Mouse (Mus musculus): Measurements from ENCODE around the gene Eva1b.

Eva1b gene

DNA sequence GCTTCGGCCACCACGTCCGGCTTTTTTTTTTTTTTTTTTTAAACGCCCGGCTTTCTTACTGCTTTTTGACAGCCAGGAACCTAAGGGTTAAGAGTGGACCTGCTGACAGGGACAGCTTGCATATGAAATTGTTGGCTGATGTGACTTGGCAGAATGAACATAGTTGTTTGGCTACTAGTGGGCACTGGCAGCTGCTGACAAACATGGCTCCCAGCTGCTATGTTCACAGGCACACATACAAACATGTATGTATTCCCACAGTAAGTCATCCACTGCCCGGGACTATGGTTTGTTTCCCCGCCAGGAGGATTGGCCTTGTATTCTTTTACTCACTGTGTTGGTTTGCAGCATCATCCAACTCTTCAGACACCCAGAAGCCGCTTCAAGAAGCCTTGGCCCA, 30.4 kb upstream of the Eva1b start:
- in situ Hi-C loops (cut with MboI; ENCODE audit: low pct_unique_long_range_greater_than_20kb in 1 of 2, low sequenced_read_pairs in 2 of 2, unreplicated experiment in 1 of 2), result no loop called here

DNA sequence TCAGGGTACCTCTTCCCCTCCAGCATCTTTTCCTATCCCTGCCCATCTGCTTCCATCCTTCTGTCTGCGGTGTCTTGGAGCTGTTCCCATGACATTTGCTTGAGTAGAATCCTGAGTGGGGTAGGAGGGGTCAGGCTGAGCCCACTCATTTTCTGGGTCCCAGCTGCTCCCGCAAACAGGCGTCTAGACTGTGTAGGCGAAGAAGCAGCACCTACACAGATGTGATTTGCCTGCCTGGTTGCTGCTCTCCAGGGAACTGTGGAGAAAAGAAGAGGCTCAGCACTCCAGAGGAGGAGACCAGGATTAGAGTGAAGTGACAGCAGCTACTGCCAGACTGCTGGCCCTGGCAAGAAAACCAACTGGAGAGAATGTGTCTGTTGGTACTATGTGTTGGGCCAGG, 28.9 kb upstream of the Eva1b start:
- in situ Hi-C loops (cut with MboI; ENCODE audit: low pct_unique_long_range_greater_than_20kb in 1 of 2, low sequenced_read_pairs in 2 of 2, unreplicated experiment in 1 of 2), result no loop called here

DNA sequence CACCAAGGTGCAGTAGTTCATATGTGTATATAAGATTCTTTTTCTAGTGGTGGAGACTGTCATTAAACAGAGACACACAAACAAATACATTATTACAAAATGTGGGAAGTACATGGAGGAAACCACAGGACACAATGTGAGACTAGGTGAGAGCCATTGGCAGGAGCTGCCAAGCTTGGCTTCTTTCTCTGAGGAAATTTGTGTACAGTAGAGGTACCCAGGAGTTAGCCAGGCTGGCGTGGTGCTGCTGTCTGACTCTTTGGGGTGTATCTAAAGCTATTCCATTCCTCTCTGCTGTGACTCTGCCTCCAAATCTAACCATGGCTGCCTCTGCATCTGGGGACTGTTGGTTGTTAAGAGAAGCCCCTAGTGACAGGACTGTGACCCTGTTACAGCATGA, 28.5 kb upstream of the Eva1b start:
- in situ Hi-C loops (cut with MboI; ENCODE audit: low pct_unique_long_range_greater_than_20kb in 1 of 2, low sequenced_read_pairs in 2 of 2, unreplicated experiment in 1 of 2), result no loop called here

DNA sequence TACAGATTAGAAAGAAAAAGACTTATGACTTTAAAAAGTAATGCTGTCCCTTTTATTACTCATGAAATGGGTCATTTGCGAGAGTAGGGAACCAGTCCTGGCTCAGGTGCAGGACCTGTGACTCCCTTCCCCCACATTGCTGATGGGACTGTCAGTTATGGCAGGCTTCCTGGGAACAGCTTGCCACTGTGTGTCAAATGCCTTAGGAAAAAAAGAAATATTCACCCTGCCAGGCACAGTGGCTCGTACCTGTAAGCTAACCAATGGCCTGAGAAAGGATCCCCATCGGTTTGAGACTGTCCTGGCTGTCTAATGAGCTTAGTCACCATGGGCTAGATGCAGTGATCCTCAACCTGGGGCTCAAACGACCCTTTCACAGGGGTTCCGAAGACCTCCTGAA, 27.5 kb upstream of the Eva1b start:
- in situ Hi-C loops (cut with MboI; ENCODE audit: low pct_unique_long_range_greater_than_20kb in 1 of 2, low sequenced_read_pairs in 2 of 2, unreplicated experiment in 1 of 2), result no loop called here

DNA sequence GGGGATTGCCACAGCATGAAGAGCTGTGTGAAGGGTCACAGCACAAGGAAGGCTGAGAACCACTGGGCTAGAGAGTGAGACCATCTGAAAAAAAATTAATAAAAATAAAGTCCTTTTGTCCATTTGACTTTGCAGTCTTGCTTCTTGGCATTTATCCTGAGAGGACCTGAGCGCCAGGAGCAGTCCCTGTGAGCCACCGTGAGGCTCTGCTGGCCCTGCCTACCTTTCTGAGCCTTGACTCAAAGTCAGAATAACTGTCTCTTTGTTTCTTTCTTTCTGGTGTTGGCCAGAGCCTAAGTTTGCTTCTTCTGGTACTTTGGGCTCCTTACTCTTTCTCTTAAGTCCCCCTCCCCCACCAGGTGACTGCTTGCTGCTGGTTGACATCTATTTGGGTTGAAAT, 27.0 kb upstream of the Eva1b start:
- in situ Hi-C loops (cut with MboI; ENCODE audit: low pct_unique_long_range_greater_than_20kb in 1 of 2, low sequenced_read_pairs in 2 of 2, unreplicated experiment in 1 of 2), result no loop called here

DNA sequence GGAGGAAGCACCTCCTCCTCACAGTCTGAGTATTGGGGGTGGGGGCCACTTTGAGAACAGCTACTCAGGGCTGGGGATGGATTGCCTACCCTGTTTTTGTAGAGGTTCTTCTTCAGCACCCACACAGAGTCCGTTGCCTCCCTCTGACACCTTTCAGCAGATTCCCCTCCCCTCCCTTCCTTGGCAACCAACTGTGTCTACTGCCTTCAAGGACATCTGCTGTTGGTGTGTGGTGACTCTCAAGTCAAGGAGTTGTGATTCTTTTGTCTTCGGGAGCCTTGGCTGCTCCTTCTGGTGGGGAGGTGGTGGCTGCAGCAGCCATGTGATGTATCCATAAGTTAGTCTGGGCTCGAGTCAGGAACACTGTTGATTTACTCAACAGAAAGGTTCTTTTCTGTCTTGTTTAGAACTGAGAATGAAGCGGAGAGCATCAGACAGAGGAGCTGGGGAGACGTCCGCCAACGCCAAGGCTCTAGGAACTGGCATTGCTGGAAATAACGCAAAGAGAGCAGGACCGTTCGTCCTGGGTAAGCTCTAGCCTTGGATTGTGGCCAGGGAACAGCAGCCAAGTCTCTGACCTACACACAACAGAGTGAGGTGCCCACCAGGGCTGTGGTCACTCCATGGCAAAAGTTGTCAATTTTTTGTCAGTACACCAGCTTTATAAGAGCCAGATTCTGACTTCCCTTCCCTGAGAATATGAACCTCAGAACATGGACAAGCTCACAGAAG, 24.1 kb upstream of the Eva1b start:
- in situ Hi-C loops (cut with MboI; ENCODE audit: low pct_unique_long_range_greater_than_20kb in 1 of 2, low sequenced_read_pairs in 2 of 2, unreplicated experiment in 1 of 2), result no loop called here

DNA sequence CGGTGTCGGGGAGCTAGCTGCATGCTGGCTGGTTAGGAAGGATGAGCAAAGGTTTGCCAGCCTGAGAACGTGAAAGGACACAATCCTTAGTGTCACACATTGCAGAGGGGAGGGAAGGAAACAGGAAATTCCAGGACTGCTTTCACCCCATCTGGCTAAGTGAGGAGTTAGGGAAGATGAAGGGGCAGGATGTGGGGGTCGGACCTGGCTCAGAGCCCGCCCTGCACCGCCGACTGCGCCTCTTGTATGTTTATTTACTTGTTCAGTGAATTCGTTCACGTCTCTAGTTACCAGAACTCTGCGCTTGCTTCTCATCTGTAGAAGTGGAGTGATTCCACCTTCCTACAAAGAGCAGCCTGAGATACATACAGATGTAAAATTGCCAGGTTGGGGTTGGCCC, 17.0 kb upstream of the Eva1b start:
- in situ Hi-C loops (cut with MboI; ENCODE audit: low pct_unique_long_range_greater_than_20kb in 1 of 2, low sequenced_read_pairs in 2 of 2, unreplicated experiment in 1 of 2), result no loop called here

DNA sequence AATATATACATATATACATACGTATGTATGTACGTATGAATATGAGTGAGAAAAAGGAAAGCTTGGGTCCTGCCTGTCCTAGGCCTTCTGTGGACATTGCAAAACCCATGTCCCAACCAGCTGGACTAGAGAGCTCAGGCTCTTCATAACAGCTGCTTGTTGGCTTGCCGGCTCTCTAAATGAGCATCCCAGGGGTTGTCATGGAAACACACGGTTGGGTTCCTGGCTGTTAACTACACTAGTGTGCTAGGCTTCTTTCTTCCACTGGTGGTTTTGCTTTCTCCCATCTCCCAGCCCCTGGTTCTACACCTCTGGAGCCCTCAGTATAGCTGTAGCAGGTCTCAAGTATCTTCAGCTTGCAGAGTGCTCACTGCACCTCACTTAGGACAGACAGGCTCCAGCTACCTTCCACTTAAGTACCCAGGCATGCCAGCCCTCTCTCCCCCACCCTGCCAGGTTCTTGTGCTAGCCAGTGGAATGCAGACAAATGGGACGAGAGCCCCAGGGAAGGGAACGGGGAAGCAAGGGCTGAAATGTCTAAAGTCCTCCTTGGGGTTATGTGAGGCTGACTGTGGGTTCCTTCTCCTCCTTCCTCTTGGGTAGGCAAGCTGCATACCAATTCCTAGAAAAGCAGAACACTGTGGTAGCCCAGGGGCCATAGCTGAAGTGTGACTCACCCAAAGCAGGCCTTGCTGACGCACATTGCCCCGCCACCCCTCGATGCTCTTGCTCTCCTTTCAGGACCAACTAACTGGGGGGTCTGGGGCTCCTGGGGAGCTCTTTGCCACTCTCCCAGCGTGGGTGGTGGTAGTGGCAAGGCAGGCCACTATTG, 16.0 kb upstream of the Eva1b start:
- in situ Hi-C loops (cut with MboI; ENCODE audit: low pct_unique_long_range_greater_than_20kb in 1 of 2, low sequenced_read_pairs in 2 of 2, unreplicated experiment in 1 of 2), result no loop called here

DNA sequence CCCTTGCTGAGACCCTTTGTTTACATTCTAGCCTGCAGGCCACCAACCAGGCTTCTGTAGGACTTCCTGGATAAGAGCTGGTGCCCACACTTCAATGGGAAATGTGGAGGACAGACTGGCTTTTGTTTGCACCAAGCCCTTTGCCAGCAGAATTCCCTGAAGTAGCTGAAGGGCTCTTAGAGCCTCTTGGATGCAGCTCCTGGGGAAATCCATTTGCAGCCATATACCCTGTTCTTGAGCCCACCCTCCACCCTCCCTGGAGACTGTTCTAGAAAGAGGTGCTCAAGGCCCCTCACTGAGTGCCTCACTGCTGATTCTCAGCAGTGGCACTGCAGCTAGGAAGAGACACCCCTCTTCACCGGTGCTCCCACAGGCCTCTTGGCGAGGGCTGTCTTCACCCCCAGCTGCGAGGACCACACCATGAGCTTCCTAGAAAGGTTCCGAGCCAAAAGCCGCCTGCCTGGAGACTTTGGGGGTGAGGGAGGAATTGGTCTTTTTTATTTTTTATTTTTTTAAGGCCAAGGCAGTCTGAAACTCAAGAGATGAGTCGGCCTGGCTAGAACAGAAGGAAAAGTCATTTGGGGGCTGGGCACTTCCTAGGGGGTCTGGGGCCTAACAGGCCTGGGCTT, 14.8 kb upstream of the Eva1b start:
- in situ Hi-C loops (cut with MboI; ENCODE audit: low pct_unique_long_range_greater_than_20kb in 1 of 2, low sequenced_read_pairs in 2 of 2, unreplicated experiment in 1 of 2), result no loop called here

DNA sequence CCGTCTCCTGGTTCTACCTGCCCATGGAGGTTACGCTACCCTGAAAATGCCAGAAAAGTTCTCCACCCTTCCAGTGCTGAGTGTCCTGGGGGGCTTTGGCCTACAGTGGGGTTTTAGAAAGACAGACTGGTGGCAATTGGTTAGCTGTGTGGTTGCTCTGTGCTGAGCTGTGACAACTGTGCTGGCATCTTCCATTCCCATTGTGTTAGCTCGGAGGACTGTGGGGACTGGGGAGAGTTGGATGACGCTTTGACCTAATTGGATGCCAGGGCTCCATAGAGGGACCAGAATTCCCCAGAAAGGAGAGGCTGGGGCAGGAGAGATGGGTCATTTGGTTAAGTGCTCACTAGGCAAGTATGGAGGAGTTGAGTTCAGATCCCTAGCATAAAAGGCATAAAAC, 13.3 kb upstream of the Eva1b start:
- in situ Hi-C loops (cut with MboI; ENCODE audit: low pct_unique_long_range_greater_than_20kb in 1 of 2, low sequenced_read_pairs in 2 of 2, unreplicated experiment in 1 of 2), result no loop called here

DNA sequence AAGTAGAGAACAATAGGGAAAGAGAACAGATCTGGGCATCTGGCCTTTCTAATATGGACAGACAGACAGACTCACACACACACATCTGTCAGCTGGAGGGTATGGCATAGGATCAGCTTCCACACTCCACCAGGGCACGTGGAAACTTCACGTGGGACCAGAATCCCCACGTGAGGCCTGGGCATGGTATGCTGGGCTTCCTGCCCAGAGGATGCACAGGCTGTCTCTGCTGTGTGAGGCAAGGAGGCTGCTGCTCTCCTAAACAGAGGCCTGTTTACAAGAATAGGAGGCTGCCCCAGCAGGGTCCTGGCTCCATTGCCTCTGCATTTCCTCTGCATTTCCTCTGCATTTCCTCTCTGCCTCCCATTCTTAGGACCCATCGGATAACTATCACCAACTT, 12.9 kb upstream of the Eva1b start:
- in situ Hi-C loops (cut with MboI; ENCODE audit: low pct_unique_long_range_greater_than_20kb in 1 of 2, low sequenced_read_pairs in 2 of 2, unreplicated experiment in 1 of 2), result no loop called here

DNA sequence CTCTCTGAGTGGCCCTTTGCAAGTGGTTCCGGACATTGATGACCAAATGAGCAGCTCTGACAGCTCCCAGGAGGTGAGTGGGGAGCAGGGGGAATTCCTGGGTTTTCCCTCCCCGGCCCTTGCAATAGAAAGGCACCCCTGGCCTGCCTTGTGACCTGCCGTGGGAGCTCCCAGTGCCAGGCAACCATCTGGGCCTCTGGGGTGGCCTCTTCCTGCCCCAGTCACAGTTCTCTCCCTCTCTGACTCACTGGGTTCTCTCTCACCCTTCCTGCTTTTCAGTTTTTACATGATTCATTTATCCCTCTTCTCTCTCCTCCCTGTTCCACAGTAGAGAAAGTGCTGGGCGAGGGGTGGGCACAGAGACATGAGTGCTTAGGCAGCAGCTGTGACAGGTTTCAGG, 9.8 kb upstream of the Eva1b start:
- in situ Hi-C loops (cut with MboI; ENCODE audit: low pct_unique_long_range_greater_than_20kb in 1 of 2, low sequenced_read_pairs in 2 of 2, unreplicated experiment in 1 of 2), result no loop called here

DNA sequence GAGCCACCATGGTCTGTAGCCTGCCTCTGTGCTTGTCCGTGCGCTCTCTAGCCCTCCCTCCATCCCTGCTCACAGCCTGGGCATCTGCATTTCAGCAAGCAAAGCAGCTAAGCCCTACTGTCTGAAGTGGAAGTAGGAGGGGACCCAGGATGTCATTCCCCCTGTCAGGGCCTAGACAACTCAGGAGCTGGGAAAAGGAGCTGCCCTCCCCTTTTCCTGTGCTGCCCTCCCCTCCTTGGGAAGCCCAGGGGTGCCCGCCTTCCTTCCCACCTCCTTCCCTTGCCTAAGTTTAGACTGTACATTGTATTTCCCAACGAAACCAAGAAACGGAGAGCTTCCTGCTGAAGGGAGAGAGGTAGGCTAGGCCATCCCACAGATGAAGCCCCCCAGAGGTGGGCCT, 6.5 kb upstream of the Eva1b start:
- in situ Hi-C loops (cut with MboI; ENCODE audit: low pct_unique_long_range_greater_than_20kb in 1 of 2, low sequenced_read_pairs in 2 of 2, unreplicated experiment in 1 of 2), result no loop called here

DNA sequence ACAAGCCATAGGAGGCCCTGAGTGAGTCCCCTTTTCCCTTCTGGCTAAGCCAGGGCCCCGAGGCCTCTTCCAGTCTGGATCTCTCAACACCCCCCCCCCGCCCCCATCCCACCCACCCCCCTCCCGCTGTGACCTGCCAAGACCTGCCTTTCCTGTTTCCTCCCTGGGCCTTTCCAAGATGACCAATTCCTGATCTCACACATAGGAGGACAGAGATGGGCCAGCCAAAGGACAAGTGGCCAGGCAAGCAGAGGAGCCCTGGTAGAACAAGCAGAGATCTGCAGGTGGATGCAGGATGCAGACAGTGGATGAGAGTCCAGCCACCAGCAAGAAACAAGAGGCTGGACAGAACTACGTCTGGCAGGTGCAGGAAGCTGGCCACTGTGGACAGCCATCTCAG, 2.1 kb upstream of the Eva1b start:
- in situ Hi-C loops (cut with MboI; ENCODE audit: low pct_unique_long_range_greater_than_20kb in 1 of 2, low sequenced_read_pairs in 2 of 2, unreplicated experiment in 1 of 2), result no loop called here

DNA sequence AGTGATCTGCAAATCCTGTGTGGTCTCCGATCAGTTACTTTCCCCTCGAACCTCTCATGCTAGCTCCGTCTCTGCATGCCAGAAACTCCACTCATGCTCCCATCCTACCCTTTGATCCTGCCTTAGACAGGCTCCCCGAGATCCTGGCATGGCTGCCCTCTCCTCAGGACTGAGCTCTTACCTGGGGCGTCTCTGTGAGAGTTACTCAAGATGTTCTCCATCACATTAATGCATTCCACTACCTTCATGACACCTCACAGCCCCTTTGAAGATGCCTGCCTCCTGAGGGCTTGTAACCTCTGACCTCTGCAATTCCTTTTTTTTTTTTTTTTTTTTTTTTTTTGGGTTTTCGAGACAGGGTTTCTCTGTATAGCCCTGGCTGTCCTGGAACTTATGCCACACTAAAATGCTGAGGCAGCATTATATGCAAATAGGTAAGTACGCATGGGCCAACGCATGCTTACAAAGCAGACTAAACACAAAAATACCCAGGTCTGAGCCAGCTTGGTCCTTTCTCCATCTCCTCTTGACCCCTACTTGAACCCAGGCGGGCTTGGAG, 491 bp upstream of the Eva1b start:
- in situ Hi-C loops (cut with MboI; ENCODE audit: low pct_unique_long_range_greater_than_20kb in 1 of 2, low sequenced_read_pairs in 2 of 2, unreplicated experiment in 1 of 2), result no loop called here

DNA sequence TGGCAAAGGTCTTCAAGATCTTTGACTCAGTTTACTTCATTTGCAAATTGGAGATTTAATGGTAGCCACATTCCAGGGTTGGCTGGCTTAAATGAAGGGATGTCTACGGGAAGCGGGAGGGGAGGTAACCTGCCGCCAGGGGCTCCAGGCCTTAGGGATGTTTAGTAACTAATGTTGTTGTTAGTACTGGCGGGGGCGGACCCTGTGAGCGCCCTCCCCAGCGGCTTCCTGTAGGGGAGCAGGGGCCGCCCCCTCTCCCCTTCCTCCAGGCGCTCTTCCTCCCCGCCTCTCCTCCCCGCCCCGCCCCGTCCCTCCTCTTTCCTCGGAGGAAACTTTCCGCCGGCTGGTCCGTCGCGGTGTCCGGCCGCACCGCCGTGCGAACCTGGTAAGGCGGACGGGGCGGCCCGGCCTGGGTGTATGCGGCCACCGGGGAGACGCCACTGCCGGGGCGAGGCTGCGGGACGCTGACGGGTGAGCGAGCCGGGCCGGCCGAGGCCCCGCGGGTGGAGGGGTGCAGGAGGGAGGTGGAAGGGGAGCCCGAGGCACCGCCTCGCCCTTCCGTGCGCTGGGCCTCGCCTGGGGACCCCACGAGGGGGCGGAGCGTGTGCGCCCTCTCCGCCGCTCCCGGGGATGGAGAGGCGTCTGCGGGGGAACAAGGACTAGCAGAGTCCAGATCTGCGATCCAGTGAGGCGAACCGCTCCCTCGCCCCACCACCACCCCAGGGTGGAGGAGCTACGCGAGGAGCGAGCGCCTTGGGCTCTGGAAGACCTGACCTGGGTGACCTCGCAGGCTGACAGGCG, 817 bp downstream of the Eva1b start:
- in situ Hi-C loops (cut with MboI; ENCODE audit: low pct_unique_long_range_greater_than_20kb in 1 of 2, low sequenced_read_pairs in 2 of 2, unreplicated experiment in 1 of 2), result no loop called here

DNA sequence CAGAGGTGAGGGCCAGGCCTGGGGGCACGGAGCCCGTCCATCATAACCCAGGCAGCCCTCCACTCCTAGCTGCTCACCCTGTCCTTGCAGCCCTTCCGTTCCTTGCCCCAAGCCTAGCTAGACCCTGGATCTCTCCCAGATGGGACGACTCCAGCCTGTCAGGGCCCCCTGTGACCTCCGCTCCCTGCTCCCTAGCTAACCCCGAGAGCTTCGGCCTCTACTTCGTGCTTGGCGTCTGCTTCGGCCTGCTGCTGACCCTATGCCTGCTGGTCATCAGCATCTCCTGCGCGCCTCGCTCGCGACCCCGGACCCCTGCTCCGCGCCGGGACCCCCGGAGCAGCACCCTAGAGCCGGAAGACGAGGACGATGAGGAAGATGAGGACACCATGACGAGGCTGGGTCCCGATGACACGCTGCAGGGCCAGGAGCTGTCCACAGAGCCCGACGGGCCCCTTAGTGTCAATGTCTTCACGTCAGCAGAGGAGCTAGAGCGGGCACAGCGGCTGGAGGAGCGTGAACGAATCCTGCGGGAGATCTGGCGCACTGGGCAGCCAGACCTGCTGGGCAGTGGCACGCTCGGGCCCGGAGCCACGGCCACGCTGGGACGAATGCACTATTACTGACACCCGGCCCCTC, 1.6 kb downstream of the Eva1b start:
- in situ Hi-C loops (cut with MboI; ENCODE audit: low pct_unique_long_range_greater_than_20kb in 1 of 2, low sequenced_read_pairs in 2 of 2, unreplicated experiment in 1 of 2), result no loop called here

DNA sequence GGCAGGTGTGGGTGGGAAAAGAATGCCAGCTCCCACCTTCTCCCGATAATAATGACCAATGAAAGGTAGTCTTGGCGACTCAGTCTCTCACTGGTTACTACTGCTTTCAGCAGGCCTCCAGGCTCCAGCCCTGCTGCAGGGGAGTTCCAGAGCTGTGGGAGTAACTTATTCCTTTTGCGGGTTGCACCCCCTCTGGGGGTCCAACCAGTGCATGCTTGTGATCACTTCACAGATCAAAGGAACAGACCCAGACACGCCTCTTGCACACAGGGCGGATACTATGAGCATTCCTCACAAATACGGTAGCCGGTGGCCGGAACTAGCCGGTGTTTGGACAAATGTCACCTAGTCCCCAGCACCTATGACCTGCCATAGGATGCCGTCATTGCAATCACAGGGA, 2.3 kb downstream of the Eva1b start:
- in situ Hi-C loops (cut with MboI; ENCODE audit: low pct_unique_long_range_greater_than_20kb in 1 of 2, low sequenced_read_pairs in 2 of 2, unreplicated experiment in 1 of 2), result no loop called here

Measured in mouse embryonic stem cell (cell line).